Mouse (Mus musculus) brain, embryonic 14.5 days (tissue): ENCODE measurements around the gene Krtap1-4. TPM values are rescaled to one million over a fixed set of nuclear protein-coding genes. Genes with fewer than 3 reads are reported as not detected.

Experiments used
- DNase-seq: peaks from one replicate; pipeline ENCODE4 v3.0.0-alpha.2; 2011; ENCODE audit warnings: low read depth
- POLR2A ChIP-seq: fragments of 200-500 bp; IDR thresholded peaks from 2 replicates; pipeline ENCODE4 v1.6.1; 2012; ENCODE audit warnings: mild to moderate bottlenecking, inconsistent platforms, borderline replicate concordance; ENCODE audit not compliant: poor library complexity, insufficient read depth, insufficient read length, severe bottlenecking; ENCODE audit errors: extremely low read depth
- polyA plus RNA-seq: library from polyadenylated mRNA; depleted of rRNA; stranded (reverse); fragments of >200 nt; gene quantifications from 2 replicates; pipeline ENCODE4 v1.2.3, GENCODE M21; 2012; rRNA removed

The Krtap1-4 gene
- polyA plus RNA-seq, 1 experiment = not detected

GRCm38 (mm10) chr11:99539721-99540120, 43.7 kb downstream of the Krtap1-4 start:
- no peak for TF ChIP-seq POLR2A
- DNase-seq = peak; percentile 69

Other genes starting within 250 kb of the Krtap1-4 start
- gene Krt26, start 245.7 kb downstream of the Krtap1-4 start, polyA plus RNA-seq = 0.06 and 0.08 TPM in 2 replicates
- 0.05 TPM in 1 of 2 replicates, not detected in the other for gene Krt27, start 232.6 kb downstream of the Krtap1-4 start, polyA plus RNA-seq
- 0.23 and 0.25 TPM in 2 replicates for gene Krt28, start 208.8 kb downstream of the Krtap1-4 start, polyA plus RNA-seq
- 11.9 and 20.0 TPM in 2 replicates for gene Krt10, start 194.3 kb downstream of the Krtap1-4 start, polyA plus RNA-seq
- gene Krt12, start 161.4 kb downstream of the Krtap1-4 start, polyA plus RNA-seq = 0.04 and 0.05 TPM in 2 replicates
- gene Krt20, start 145.5 kb downstream of the Krtap1-4 start, polyA plus RNA-seq = 0.14 TPM in 1 of 2 replicates, not detected in the other
- gene Krt23, start 90.5 kb downstream of the Krtap1-4 start, polyA plus RNA-seq = 0.08 TPM in 1 of 2 replicates, not detected in the other
- not detected in 2 replicates for gene Krt39, start 62.3 kb downstream of the Krtap1-4 start, polyA plus RNA-seq
- gene Krt40, start 40.5 kb downstream of the Krtap1-4 start, polyA plus RNA-seq = not detected in 2 replicates
- gene Krtap3-3, start 32.8 kb downstream of the Krtap1-4 start, polyA plus RNA-seq = not detected in 2 replicates
- gene Krtap3-2, start 26.8 kb downstream of the Krtap1-4 start, polyA plus RNA-seq = not detected in 2 replicates
- not detected in 2 replicates for gene Gm11939, start 24.2 kb downstream of the Krtap1-4 start, polyA plus RNA-seq
- gene Krtap3-1, start 17.0 kb downstream of the Krtap1-4 start, polyA plus RNA-seq = not detected in 2 replicates
- not detected in 2 replicates for gene Krtap1-5, start 2.6 kb downstream of the Krtap1-4 start, polyA plus RNA-seq
- gene Krtap1-3, start 7.7 kb upstream of the Krtap1-4 start, polyA plus RNA-seq = not detected in 2 replicates
- gene Krtap9-3, start 14.5 kb upstream of the Krtap1-4 start, polyA plus RNA-seq = not detected in 2 replicates
- gene Gm11938, start 19.7 kb upstream of the Krtap1-4 start, polyA plus RNA-seq = not detected in 2 replicates
- not detected in 2 replicates for gene Gm11937, start 26.5 kb upstream of the Krtap1-4 start, polyA plus RNA-seq
- not detected in 2 replicates for gene Krtap2-4, start 31.2 kb upstream of the Krtap1-4 start, polyA plus RNA-seq
- not detected in 2 replicates for gene Gm11562, start 36.8 kb upstream of the Krtap1-4 start, polyA plus RNA-seq
- gene Krtap4-1, start 44.6 kb upstream of the Krtap1-4 start, polyA plus RNA-seq = not detected in 2 replicates
- not detected in 2 replicates for gene Krtap4-2, start 51.4 kb upstream of the Krtap1-4 start, polyA plus RNA-seq
- not detected in 2 replicates for gene Krtap4-7, start 60.4 kb upstream of the Krtap1-4 start, polyA plus RNA-seq
- gene Gm11555, start 66.6 kb upstream of the Krtap1-4 start, polyA plus RNA-seq = not detected in 2 replicates
- not detected in 2 replicates for gene Gm11563, start 75.3 kb upstream of the Krtap1-4 start, polyA plus RNA-seq
- gene Krtap4-6, start 82.3 kb upstream of the Krtap1-4 start, polyA plus RNA-seq = not detected in 2 replicates
- not detected in 2 replicates for gene Gm14190, start 107.1 kb upstream of the Krtap1-4 start, polyA plus RNA-seq
- not detected in 2 replicates for gene Gm14180, start 150.6 kb upstream of the Krtap1-4 start, polyA plus RNA-seq
- not detected in 2 replicates for gene Gm11595, start 189.3 kb upstream of the Krtap1-4 start, polyA plus RNA-seq
- gene Krtap4-8, start 197.1 kb upstream of the Krtap1-4 start, polyA plus RNA-seq = not detected in 2 replicates
- gene Krtap4-9, start 201.5 kb upstream of the Krtap1-4 start, polyA plus RNA-seq = not detected in 2 replicates
- not detected in 2 replicates for gene Gm11596, start 209.8 kb upstream of the Krtap1-4 start, polyA plus RNA-seq
- gene Gm11569, start 215.3 kb upstream of the Krtap1-4 start, polyA plus RNA-seq = not detected in 2 replicates
- not detected in 2 replicates for gene Gm11554, start 220.8 kb upstream of the Krtap1-4 start, polyA plus RNA-seq
- gene Krtap4-13, start 226.2 kb upstream of the Krtap1-4 start, polyA plus RNA-seq = not detected in 2 replicates
- not detected in 2 replicates for gene Gm11564, start 232.0 kb upstream of the Krtap1-4 start, polyA plus RNA-seq